12 mouse cellular contexts compared by ENCODE assay signal in the genomic region with DNA sequence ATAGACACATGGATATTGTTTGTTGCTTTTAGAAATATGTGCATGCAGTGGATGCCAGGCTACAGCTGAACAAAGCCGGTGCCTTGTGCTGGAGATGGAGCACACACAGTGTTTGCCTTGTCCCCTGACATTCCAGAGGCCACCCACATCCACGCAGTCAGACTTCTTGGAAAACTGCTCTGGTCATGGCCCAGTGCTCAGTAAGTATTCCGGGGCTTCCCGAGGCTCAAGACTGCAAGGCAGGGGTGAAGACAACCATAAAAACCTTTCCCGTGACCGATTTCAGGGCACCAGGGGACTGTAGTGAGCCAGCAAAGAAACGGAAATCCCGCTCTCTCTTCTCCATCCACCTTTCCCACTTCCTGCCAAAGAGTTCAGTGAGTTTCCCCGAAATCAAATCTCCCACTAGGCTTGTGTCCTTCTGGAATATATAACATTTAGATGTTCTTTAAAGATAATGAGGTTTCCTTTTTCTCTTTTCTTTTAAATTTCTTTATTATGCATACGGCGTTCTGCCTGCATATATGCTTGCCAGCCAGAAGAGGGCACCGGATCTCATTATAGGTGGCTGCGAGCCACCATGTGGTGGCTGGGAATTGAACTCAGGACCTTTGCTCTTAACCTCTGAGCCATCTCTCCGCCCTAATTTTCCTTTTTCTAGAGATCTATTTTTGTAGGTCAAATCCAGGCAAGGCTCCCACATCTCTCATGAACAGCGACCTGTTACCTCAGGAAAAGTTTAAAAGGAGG.
DNase-seq lines count a peak whose midpoint lies in the region; ATAC-seq and TF ChIP-seq lines count a peak whose summit lies in the region.
"Had no signal": no experiment of that assay in that cellular context is flagged by ENCODE, and none has a peak within 500 bp of the region (broad histone marks: within the 10 kb centered on the region; RNA-seq: fewer than 3 reads in every experiment).

No protein-coding gene starts in this region.

- WGBS in intestine, embryonic 14.5 days, result 75% methylated on average over 15 of the region's 15 CpGs
- WGBS in intestine, embryonic 16.5 days, result 73% methylated on average over 15 of the region's 15 CpGs
- 59% methylated on average over 15 of the region's 15 CpGs for WGBS in embryonic facial prominence, embryonic 11.5 days
- WGBS in kidney, postnatal 0 days, result 46% methylated on average over 15 of the region's 15 CpGs

- H3K4me2 ChIP-seq in intestine, embryonic 14.5 days (ENCODE audit: low read length), result no peak overlapping the region
- no peak overlapping the region for H3K4me2 ChIP-seq in intestine, embryonic 16.5 days (ENCODE audit: low read depth, low read length)
- H3K4me2 ChIP-seq in embryonic facial prominence, embryonic 11.5 days (ENCODE audit: low read depth, low read length), result no peak overlapping the region
- no peak overlapping the region for H3K4me2 ChIP-seq in kidney, postnatal 0 days (ENCODE audit: low read length)
- H3K4me2 ChIP-seq: forebrain, embryonic 12.5 days; stomach, embryonic 15.5 days had no signal

- no peaks in the 10 kb centered on the region for H3K9me3 ChIP-seq in intestine, embryonic 14.5 days (ENCODE audit: control insufficient read depth, low read length)
- no peaks in the 10 kb centered on the region for H3K9me3 ChIP-seq in intestine, embryonic 16.5 days (ENCODE audit: control insufficient read depth, low read length)
- no peaks in the 10 kb centered on the region for H3K9me3 ChIP-seq in E14TG2a.4 (ENCODE audit: low read length)
- no peaks in the 10 kb centered on the region for H3K9me3 ChIP-seq in embryonic facial prominence, embryonic 11.5 days (replicated peaks; ENCODE audit: control insufficient read depth, low read length)
- no peaks in the 10 kb centered on the region for H3K9me3 ChIP-seq in kidney, postnatal 0 days (replicated peaks; ENCODE audit: low read length)
- H3K9me3 ChIP-seq: forebrain, embryonic 12.5 days; megakaryocyte, embryonic 14.5 days; stomach, embryonic 15.5 days had no signal

- H3K9ac ChIP-seq in intestine, embryonic 14.5 days (ENCODE audit: low read length), result no peak overlapping the region
- no peak overlapping the region for H3K9ac ChIP-seq in intestine, embryonic 16.5 days (ENCODE audit: low read depth, low read length)
- no peak overlapping the region for H3K9ac ChIP-seq in embryonic facial prominence, embryonic 11.5 days (replicated peaks; ENCODE audit: low read length)
- no peak overlapping the region for H3K9ac ChIP-seq in kidney, postnatal 0 days (ENCODE audit: low read depth, low read length)
- H3K9ac ChIP-seq: forebrain, embryonic 12.5 days; stomach, embryonic 15.5 days had no signal

- no peak overlapping the region for H3K27ac ChIP-seq in intestine, embryonic 14.5 days (ENCODE audit: low read depth)
- H3K27ac ChIP-seq in intestine, embryonic 16.5 days (ENCODE audit: low read length), result no peak overlapping the region
- no peak overlapping the region for H3K27ac ChIP-seq in embryonic facial prominence, embryonic 11.5 days (replicated peaks; ENCODE audit: low read depth, low read length)
- H3K27ac ChIP-seq in kidney, postnatal 0 days, result peak overlapping the region; percentile 76
- H3K27ac ChIP-seq: forebrain, embryonic 12.5 days; stomach, embryonic 15.5 days had no signal

- no peak for DNase-seq in intestine, embryonic 14.5 days (ENCODE audit: low spot score)
- DNase-seq in embryonic facial prominence, embryonic 11.5 days (ENCODE audit: low spot score), result no peak
- DNase-seq in kidney, postnatal 0 days (ENCODE audit: low spot score), result peak; percentile 89
- no peak for DNase-seq in gastrocnemius, postnatal 25 days
- DNase-seq in frontal cortex, postnatal 10 days (ENCODE audit: low spot score in 2 of 2), result no peak
- no peak for DNase-seq in thymus, postnatal 4 days
- DNase-seq: cerebellum, adult 8-10 months had no signal

- ATAC-seq in intestine, embryonic 14.5 days (replicated peaks; ENCODE audit: low FRiP score, low TSS enrichment, low read depth), result 0 out of 2 replicates have a peak, but pooled peaks have one; percentile 23
- ATAC-seq in intestine, embryonic 16.5 days, result no peak
- ATAC-seq in embryonic facial prominence, embryonic 11.5 days (replicated peaks; ENCODE audit: insufficient number of reproducible peaks, low FRiP score, low TSS enrichment, low read depth), result 0 out of 2 replicates have a peak, but pooled peaks have one; percentile 29
- peak; percentile 86 for ATAC-seq in kidney, postnatal 0 days (replicated peaks; ENCODE audit: low FRiP score, low read depth)

- peak; percentile 13 for TF ChIP-seq CTCF in E14TG2a.4 (conservative IDR thresholded peaks at IDR 0.05; ENCODE audit: low read length)
- TF ChIP-seq CTCF in kidney, postnatal 0 days (IDR thresholded peaks at IDR 0.05; ENCODE audit: low read depth), result peak; percentile 48

- no peaks in the 10 kb centered on the region for H3K36me3 ChIP-seq in intestine, embryonic 14.5 days (ENCODE audit: control insufficient read depth, insufficient read depth, low read length)
- H3K36me3 ChIP-seq in intestine, embryonic 16.5 days (ENCODE audit: control insufficient read depth, insufficient read depth, low read length), result no peaks in the 10 kb centered on the region
- no peaks in the 10 kb centered on the region for H3K36me3 ChIP-seq in E14TG2a.4 (ENCODE audit: insufficient read depth, low read length)
- no peaks in the 10 kb centered on the region for H3K36me3 ChIP-seq in embryonic facial prominence, embryonic 11.5 days (replicated peaks; ENCODE audit: control insufficient read depth, insufficient read depth, low read depth, low read length)
- H3K36me3 ChIP-seq in kidney, postnatal 0 days (ENCODE audit: insufficient read depth, low read length), result no peaks in the 10 kb centered on the region
- H3K36me3 ChIP-seq: forebrain, embryonic 12.5 days; stomach, embryonic 15.5 days had no signal

- no peak overlapping the region for H3K4me3 ChIP-seq in intestine, embryonic 14.5 days (ENCODE audit: low read depth, low read length)
- H3K4me3 ChIP-seq in intestine, embryonic 16.5 days (ENCODE audit: low read length), result no peak overlapping the region
- H3K4me3 ChIP-seq in E14TG2a.4 (replicated peaks; ENCODE audit: low read length), result no peak overlapping the region
- H3K4me3 ChIP-seq in embryonic facial prominence, embryonic 11.5 days (ENCODE audit: low read depth, low read length), result no peak overlapping the region
- no peak overlapping the region for H3K4me3 ChIP-seq in kidney, postnatal 0 days (replicated peaks; ENCODE audit: low read depth, low read length)
- H3K4me3 ChIP-seq: forebrain, embryonic 12.5 days; megakaryocyte, embryonic 14.5 days; stomach, embryonic 15.5 days had no signal

- H3K4me1 ChIP-seq in intestine, embryonic 14.5 days (replicated peaks; ENCODE audit: control insufficient read depth, insufficient read depth, low read length), result peaks cover 8% of the 10 kb centered on the region; the same call in 1 of the 2 replicates
- no peaks in the 10 kb centered on the region for H3K4me1 ChIP-seq in intestine, embryonic 16.5 days (ENCODE audit: control insufficient read depth, insufficient read depth, low read length)
- H3K4me1 ChIP-seq in E14TG2a.4 (replicated peaks; ENCODE audit: low read depth, low read length), result no peaks in the 10 kb centered on the region
- H3K4me1 ChIP-seq in embryonic facial prominence, embryonic 11.5 days (ENCODE audit: control insufficient read depth, insufficient read depth, low read length), result no peaks in the 10 kb centered on the region
- H3K4me1 ChIP-seq in kidney, postnatal 0 days (replicated peaks; ENCODE audit: insufficient read depth, low read length), result peaks cover 25% of the 10 kb centered on the region

- no peaks in the 10 kb centered on the region for H3K27me3 ChIP-seq in intestine, embryonic 14.5 days (replicated peaks; ENCODE audit: control insufficient read depth, insufficient read depth, low read length)
- no peaks in the 10 kb centered on the region for H3K27me3 ChIP-seq in intestine, embryonic 16.5 days (replicated peaks; ENCODE audit: control insufficient read depth, insufficient read depth, low read length)
- no peaks in the 10 kb centered on the region for H3K27me3 ChIP-seq in E14TG2a.4 (ENCODE audit: insufficient read depth, low read length)
- H3K27me3 ChIP-seq in embryonic facial prominence, embryonic 11.5 days (ENCODE audit: control insufficient read depth, insufficient read depth, low read length), result no peaks in the 10 kb centered on the region
- H3K27me3 ChIP-seq in kidney, postnatal 0 days (ENCODE audit: insufficient read depth, low read length), result no peaks in the 10 kb centered on the region
- H3K27me3 ChIP-seq: forebrain, embryonic 12.5 days; stomach, embryonic 15.5 days had no signal
